Mouse (Mus musculus) skeletal muscle tissue, adult 2 months (tissue): Measurements from ENCODE around the gene Abcb6.

Experiments used
- DNase-seq: peaks from one replicate; pipeline ENCODE4 v3.0.0-alpha.2; 2012; ENCODE audit warnings: low read depth, low spot score

The Abcb6 gene

DNA sequence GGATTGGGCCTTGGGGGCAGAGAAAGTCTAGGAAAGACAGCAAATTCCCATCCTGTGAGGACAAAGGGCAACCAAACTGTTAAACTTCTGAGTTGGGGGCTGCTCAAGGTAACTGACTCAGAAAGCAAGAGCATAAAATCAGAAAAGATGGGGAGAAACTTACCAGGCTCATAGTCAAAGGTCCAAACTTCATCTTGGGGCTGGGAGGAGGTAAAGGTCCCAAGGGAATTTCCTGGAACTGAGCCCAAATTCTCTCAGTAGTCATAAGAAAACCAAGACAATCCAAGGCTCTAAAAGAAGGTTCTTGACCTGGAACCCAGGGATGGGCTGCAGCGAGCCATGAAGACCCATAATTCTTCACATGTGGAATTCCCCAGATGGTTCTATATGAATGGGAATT lies 21.0 kb upstream of the Abcb6 start:
- DNase-seq = no peak

DNA sequence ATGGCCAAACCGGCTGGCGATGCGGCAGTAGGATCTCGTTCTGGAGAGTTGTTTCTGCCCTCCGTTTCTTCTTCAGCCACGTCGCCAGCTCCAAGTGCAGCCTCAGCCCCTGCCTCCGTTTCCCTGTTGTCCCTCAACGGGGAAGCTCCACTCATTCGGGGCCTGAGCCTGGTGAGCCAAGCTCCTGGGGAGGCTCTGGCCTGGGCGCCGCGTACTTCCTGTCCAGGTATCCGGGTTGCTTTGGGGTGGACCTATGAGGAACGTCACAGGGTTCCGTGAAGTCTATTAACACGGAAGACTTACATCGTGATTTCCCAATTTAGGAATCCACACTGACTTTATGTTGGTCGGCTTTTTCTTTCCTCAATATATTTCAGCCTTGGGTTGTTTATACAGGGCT lies 12.3 kb upstream of the Abcb6 start:
- no peak for DNase-seq

DNA sequence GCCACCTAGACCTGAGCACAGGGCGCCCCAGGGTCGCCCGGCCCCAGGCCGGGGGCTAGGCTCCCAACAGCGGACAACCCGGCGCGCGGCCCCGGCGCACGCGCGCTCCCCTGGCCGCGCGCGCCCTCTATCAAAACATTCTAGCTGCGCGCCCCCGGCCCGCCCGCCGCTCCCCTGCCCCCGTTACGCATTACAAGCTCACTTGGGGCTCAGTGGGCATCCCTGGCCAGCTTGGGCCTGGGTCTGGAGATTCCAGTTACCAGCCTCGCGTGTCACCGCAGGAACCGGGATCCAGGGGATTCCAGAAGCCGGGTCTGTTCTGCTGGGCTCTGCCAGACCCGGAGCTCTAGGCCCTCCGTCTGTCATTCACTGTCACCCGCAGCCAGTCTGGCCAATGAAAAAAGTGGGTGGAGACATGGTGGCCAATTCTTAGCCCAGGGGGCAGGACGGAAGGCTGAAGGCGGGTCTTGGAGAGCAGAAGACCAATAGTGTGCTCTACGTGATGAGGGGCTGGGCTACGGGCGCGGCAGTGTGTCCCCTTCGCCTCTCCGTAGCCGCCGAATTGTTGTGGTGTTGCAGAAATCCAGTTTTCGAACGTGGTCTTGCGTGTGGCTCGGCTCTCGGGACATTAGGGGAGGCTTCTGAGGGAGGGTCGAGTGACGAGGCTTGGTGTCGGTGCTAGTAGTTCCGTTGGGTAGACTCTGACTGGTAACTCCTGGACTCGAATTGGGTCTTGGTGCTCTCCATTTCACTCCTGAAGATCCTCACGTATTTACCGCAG lies 11.6 kb upstream of the Abcb6 start, which contains the start of the genes Ankzf1 and Atg9a:
Ankzf1 (plus strand) TSS at position 530 of the 781 bp plus-strand sequence.
Atg9a (minus strand) TSS at position 575 of the 781 bp plus-strand sequence.
- peak; percentile 96 for DNase-seq

DNA sequence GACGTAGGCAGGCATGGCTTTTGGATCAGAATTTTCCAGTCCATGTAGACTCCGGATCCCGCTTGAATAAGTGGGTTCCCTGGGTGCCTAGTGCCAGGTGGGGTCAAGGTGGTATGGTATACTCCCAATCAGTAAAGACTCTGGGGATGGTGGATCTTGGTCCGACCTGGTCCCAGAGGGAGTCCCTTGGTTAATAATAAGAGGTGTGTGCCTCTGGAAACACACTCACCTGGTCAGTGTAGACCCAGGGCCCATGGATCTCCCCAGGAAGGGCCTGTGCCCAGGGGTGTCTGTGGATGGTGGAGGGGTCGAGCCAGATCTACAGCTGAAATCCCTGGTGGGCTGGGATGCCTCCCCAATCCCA lies 11.0 kb upstream of the Abcb6 start:
- DNase-seq = no peak

DNA sequence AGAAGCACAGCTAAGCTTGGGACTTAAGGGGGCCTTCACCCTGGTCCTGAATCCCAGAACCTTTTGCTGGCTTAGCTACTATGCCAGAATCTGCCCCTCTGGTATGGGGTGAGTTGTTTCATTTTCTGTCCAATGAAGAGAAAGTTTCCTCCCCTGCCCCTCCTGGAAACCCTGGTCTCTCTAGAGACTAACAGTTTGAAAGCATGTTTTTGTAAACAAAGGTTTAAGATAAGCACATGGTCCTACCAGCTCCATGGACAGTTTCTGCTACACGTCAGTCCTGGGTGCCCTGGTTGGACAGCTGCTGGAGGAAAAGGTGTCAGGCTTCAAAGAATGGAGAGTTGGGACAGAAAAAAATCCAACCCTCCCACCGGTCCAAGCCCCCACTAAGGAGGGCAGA lies 10.4 kb upstream of the Abcb6 start:
- no peak for DNase-seq

DNA sequence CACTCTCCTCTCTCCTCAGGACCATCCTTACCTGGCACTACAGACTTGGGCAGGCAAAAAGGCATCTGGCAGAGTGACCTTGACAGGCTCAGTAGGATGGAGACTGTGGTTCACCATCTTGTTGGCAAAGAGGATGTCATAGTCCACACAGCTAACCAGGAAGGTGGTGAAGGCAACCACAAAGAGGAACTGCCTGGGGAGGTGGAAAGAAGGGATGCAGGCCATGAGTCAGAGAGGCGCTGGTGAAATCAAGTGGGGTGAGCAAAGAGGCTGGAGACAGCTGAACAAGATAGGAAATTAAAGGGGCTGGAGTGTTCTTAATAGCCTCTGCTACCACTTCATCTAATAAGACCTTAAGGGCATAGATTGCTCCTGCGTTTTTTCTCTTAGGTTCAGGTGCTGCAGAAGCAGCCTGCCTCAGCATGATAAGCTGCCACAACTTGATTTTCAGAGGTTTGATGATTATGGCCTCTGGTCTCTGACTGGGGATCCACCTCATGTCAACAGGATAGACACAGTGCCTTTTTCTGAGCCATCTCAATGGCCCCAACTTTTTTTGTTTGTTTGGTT lies 7.8 kb upstream of the Abcb6 start:
- no peak for DNase-seq

DNA sequence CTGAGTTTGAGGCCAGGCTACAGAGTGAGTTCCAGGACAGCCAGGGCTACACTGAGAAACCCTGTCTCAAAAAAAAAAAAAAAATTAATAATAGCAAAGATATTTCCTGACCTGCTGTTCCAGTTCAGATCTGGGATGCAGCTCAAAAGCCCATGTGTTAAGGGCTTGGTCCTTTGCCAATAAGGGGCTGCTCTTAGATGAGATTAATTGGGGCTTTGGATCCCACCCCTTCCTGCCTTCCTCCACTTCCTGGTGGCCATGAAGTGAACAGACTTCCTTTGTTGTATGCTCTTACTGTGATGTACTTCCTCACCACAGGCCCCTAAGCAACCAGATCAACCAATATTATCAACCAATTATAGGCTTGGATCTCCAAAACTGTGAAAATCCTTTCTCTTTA lies 6.9 kb upstream of the Abcb6 start:
- no peak for DNase-seq

DNA sequence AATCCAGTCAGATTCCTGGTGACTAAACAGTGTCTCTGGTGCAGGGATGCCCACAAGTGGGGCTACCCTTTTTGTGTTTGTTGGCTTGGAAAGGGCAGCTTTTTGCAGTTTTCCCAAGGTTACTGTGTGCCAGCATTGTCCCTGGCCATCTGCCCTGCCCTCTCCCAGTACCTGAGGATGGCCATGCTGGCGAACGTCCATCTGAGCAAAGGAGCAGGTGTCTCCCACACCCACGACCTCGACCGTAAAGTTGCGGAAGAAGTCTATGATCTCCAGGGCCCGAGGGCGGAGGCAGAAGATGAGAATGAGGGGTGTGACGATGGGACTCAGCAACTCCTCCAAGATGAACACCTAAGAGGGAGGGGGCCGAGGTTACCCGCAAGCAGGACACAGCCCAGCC lies 5.3 kb upstream of the Abcb6 start:
- no peak for DNase-seq

DNA sequence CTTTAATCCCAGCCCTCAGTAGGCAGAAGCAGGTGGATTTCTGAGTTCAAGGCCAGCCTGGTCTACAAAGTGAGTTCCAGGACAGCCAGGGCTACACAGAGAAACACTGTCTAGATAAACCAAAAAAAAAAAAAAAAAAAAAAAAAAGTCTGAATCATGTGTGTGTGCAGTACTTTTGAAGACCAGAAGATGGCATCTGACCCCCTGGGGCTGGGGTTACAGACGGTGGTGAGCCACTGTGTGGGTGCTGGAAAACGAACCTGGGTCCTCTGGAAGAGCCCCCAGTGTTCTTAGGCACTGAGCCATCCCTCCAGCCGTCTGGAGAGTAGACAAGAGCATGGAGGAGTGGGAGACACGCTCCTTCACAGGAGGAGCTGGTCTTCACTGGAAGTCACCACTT lies 2.0 kb upstream of the Abcb6 start:
- no peak for DNase-seq

DNA sequence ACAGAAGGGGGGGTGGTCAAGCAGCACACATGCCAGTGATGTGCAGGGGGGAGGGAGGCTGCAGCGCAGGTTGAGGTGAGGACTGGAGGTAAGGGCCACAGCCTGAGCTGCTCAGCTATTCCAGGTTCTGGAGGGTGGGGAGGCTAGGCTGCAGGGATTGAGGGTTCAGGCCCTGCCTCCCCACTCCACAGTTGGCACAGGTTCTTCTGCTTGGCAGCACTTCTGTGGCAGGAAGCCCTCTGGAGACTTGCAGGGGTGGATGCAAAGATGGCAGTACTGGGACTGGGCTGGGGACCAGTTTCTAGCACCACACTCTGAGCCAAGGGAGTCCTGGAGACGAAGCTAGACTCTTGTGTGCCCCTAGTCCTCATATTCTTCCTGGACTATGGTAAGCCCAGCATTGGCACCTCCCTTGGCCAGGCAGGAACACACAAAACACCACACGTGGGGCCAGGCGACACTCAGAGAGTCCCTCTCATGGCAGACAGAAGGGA lies 1.2 kb upstream of the Abcb6 start:
- no peak for DNase-seq

DNA sequence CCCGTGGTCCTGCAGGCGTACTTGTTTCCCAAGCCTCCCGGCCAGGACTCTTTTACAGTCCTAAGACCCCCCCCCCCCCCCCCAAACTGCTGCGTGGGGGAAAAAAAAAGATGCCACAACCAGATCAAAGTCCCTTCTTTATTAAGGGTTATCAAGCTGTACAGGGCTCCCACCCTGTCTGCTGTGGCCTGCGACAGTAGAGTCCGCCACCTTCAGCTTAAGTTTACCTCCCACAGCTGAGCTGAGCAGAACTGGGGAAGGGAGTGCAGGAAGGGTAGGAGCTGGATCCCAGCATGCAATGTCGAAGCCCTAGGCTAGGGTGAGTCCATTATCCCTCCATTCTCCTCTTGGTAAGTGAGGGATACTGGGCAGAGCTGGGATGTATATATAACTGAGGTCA lies 549 bp upstream of the Abcb6 start:
- DNase-seq = no peak

DNA sequence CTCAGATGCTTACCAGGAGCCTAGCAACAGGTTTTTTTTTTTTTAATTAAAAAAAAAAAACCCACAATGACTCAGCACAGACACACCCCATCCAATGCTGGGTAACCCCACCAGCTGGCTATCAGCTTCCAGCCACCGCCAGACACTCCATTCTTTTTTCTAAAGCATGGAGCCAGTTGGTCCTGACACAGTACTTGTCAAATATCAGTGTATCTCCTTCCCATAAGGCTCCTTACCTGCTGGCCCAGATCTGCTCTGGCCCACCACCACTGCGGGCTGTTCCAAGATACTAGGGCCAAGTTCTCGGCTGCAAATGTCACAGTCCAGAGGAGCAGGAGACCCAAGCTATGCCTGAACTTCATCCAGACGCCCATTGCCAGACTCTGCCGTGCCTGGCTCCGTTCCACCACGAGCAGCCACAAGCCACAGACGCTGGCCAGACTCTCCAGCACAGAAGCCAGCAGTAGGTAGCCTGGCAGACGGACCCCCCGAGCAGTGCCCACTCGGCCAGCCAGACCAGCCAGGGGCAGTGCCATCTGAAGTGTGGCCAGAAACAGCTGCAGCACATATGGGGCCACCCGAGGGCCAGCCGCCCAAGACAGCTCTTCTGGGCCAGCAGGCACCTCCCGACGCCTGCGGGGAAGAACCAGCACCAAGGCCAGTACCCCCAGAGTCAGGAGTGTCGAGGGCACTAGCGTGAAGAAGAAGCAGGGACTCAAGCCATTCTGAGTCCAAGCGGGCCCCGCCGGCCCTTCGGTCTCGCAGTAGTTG lies 673 bp downstream of the Abcb6 start:
- DNase-seq = peak; percentile 38

DNA sequence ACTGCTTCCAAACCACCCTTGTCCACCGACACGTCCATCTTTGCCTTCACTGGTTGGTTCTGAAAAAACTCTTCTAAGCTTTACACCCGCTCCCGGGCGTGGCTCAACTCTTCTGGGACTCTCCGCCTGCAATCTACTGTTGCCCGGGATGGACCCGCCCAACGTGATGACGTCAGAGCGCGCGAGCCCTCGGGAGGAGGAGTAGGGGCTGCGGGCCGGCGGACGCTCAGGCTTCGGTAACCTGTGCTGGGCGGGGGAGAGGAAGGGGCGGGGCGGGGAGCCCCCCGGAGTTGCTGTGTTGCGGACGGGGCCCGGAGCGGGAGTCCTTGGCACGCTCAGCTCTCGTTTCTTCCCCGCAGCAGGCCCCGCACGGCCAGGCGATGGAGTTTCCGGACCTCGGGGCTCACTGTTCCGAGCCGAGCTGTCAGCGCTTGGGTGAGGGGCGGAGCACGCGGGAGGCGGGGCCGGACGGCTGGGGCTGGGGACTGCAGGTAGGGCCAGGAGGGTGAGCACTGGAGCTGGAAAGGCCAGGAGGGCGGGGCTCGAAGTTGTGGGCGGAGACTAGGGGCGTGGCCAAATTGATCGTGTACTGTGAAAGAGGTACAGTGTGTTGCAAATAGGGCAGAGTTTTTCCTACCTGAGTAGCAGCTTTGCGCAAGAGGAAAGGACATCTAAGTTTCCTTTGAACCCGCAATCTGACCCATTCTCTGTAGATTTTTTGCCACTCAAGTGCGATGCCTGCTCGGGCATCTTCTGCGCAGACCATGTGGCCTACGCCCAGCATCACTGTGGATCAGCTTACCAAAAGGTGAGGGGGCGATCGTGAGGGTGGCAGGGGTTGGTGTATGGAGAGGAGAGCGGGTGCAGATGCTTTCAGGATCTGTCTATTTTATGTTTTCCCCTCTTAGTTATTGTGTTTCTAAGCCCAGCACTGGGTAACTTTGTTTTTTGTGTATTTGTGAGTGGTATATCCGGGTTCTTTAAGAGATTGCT lies 11.4 kb downstream of the Abcb6 start, which contains the start of gene Zfand2b:
Zfand2b (plus strand) TSS at position 175 of the 993 bp plus-strand sequence.
- DNase-seq = peak; percentile 92

DNA sequence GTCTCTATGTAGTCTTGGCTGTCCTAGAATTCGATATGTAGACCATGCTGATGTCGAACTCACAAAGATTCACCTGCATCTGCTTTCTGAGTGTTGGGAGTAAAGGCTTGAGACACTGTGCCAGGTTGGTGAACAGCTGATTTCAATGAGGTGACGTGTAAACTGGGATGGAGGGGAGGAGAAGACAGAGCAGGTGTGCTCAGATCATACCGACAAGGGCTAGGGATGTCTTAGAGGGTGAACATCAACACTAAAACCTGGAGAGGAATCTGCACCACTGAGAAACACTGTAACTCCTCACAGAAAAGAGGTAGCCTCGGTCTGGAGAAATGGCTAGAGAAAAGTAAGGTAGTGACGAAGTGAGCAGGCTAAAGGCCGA lies 12.1 kb downstream of the Abcb6 start:
- no peak for DNase-seq

DNA sequence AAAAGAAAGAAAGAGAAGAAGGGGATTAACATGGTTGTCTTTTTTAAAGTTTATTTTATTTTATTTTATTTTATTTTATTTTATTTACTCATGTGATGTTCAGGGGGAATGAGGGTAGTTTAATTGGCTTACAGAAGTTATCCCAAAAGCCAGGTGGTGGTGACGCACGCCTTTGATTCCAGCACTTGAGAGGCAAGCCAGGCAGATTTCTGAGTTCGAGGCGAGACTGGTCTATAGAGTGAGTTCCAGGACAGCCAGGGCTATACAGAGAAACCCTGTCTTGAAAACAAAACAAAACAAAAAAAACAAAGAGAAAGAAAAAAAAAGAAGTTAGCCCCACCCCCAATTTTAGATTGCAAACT lies 20.0 kb downstream of the Abcb6 start:
- DNase-seq = no peak

DNA sequence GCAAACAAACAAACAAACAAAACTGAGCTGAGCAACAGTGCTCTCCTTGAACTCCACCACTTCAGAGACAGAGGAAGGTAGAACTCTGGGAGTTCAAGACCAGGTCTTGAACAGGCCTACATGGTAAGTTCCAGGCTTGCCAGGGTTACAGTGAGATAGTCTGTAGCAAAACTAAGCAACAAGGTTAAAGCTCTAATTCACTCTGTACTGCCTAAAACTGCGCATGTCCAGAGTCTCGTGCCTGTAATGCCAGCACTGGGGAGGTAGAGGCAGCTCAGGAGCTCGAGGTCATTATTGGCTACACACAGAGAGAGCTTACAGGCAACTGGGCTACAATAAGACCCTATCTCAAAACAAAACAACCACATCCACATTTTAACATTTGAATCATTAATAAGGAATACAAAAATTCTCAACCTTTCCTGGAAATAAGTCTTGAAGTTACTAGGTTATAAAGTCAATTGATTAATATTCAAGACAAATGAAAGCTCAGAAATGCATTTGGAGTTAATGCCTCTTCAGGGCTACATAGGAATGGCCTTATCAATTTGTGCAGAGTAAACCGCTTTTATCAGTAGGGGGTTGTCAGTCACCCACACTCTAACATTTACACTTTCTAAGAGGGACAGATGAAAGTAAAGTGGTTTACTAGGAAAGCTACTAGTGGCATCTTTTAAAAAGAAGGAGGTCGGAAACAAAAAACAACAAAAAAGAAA lies 20.5 kb downstream of the Abcb6 start:
- DNase-seq = no peak

DNA sequence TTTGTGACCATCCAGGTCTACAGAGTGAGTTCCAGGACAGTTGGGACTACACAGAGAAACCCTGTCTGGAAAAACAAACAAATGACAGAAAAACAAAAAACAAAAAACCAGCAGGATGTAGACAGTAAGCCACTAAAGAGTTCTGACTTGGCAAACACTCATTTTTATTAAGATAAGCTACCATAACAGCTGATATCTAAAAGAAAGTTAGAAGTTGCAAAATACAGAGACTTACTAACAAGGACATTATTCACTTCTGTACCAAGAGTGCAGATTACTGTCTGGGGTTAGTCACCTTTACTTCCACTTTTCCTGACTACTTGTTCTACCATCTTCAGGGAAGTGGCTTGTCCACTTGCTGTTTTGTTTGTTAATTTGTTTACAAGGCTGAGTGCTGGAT lies 21.2 kb downstream of the Abcb6 start:
- DNase-seq = no peak

DNA sequence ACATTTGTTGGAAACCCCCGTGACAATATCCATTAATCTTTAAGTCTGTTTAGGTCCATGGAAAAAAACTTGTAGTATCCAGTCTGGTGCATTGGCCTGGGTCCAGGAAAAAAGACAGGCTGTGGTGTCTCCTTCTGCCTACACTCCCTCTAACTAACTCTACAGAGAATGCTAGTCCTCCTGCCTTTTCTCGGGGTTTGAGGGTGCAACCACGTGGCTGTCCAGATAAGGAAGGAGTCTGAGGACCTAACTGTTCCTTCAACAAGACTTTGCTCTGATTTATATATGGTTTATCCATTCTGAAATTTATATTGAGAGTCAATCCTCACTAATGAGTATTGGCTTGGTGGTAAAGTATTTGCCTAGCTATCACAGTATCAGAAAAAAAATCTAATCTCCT lies 24.4 kb downstream of the Abcb6 start:
- no peak for DNase-seq

DNA sequence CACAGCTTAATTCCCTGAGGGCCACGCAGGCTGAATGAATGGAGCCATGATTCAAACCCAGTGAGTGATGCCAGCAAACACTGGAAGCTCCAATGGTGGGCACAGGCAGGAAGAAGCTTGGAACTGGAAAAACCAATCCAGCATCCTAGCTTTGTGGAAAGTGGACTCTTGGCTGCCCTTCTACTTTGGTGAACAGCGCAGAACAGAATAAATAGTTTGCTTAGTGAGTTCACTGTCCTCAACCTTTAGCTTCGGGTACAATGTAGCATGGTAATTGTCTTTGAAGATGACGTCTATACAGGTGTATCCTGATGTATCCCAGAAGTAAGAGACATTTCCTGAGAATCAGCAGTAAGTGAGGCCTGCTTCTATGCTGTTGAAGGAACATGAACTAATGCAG lies 31.5 kb downstream of the Abcb6 start:
- no peak for DNase-seq

DNA sequence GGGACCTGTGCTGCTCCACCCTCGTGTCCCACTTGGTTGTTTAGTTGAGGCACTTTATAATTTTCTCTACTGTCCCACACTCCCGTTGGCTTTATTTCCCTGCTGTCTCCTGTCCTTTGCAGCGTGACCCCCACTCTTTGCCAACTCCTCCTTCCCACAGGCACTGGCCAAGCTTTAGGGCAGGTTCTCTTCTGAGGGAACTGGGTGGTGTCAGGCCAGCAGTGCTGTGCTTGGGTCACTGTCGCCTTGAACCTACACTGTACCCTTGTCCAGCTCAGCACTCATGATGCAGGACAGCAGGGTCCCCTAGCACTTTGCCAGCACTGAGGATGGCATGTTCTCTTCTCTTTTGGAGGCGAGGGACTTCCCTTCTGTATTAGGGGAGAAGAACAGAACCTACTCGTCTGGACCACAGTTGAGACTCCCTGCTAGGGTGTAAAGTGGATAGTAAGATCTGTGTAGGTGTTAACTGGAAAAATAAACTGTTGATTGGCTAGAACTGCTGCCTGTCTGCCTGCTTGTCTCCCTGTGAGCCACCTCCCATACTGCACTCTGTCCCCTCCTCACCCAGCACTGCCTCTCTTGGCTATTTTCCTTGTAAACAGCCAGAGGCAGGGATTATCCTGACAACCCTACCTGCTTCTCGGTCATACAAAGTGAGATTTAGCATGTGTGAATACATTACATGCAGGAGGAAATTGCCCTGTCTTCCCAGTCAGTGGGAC lies 32.6 kb downstream of the Abcb6 start:
- no peak for DNase-seq
